Mouse (Mus musculus) midbrain, embryonic 13.5 days (tissue): ENCODE measurements around the gene Cfp. TPM values are rescaled to one million over a fixed set of nuclear protein-coding genes. Genes with fewer than 3 reads are reported as not detected.

Experiments used
- ATAC-seq: fragments of 200-750 bp; cut with Nextera tagmentation; 2 replicates; pipeline ENCODE4 v1.8.0; 2017; ENCODE audit warnings: mild to moderate bottlenecking, moderate TSS enrichment, moderate library complexity
- H3K27ac ChIP-seq: fragments of 300-500 bp; sonication (generic); 2 replicates; pipeline ENCODE4 v1.5.1; 2015; ENCODE audit warnings: inconsistent platforms, mild to moderate bottlenecking, moderate library complexity
- H3K27me3 ChIP-seq: fragments of 300-500 bp; sonication (generic); 2 replicates; pipeline ENCODE4 v1.6.1; 2015; ENCODE audit warnings: mild to moderate bottlenecking, inconsistent platforms
- H3K36me3 ChIP-seq: fragments of 300-500 bp; sonication (generic); 2 replicates; pipeline ENCODE4 v1.6.1; 2015; ENCODE audit warnings: mild to moderate bottlenecking, inconsistent platforms
- H3K4me1 ChIP-seq: fragments of 300-500 bp; sonication (generic); replicated peaks from 2 replicates; pipeline ENCODE4 v1.6.1; 2015; ENCODE audit warnings: inconsistent platforms
- H3K4me2 ChIP-seq: fragments of 300-500 bp; sonication (generic); replicated peaks from 2 replicates; pipeline ENCODE4 v1.6.1; 2015; ENCODE audit warnings: moderate library complexity, mild to moderate bottlenecking, inconsistent platforms
- H3K4me3 ChIP-seq: fragments of 300-500 bp; sonication (generic); replicated peaks from 2 replicates; pipeline ENCODE4 v1.5.1; 2015; ENCODE audit warnings: mild to moderate bottlenecking, inconsistent platforms
- H3K9ac ChIP-seq: fragments of 300-500 bp; sonication (generic); replicated peaks from 2 replicates; pipeline ENCODE4 v1.6.1; 2015; ENCODE audit warnings: mild to moderate bottlenecking, inconsistent platforms
- H3K9me3 ChIP-seq: fragments of 300-500 bp; sonication (generic); 2 replicates; pipeline ENCODE4 v1.6.1; 2016; ENCODE audit warnings: mild to moderate bottlenecking, inconsistent platforms
- WGBS: fragments of 180-500 bp; shearing (Covaris S2); methylation state at CpG from one replicate; pipeline ENCODE4 v1.1.7; 2015; 5-methylcytosine and 5-hydroxymethylcytosine counted together
- polyA plus RNA-seq: library from polyadenylated mRNA; unstranded; fragments of >200 nt; fragmentation: Nextera tagmentation; extraction: Ambion mirVana; gene quantifications from 2 replicates; pipeline ENCODE4 v1.2.1, GENCODE M21; 2015

The Cfp gene
- polyA plus RNA-seq, 1 experiment from 2014 or later, result 7.4 TPM

DNA sequence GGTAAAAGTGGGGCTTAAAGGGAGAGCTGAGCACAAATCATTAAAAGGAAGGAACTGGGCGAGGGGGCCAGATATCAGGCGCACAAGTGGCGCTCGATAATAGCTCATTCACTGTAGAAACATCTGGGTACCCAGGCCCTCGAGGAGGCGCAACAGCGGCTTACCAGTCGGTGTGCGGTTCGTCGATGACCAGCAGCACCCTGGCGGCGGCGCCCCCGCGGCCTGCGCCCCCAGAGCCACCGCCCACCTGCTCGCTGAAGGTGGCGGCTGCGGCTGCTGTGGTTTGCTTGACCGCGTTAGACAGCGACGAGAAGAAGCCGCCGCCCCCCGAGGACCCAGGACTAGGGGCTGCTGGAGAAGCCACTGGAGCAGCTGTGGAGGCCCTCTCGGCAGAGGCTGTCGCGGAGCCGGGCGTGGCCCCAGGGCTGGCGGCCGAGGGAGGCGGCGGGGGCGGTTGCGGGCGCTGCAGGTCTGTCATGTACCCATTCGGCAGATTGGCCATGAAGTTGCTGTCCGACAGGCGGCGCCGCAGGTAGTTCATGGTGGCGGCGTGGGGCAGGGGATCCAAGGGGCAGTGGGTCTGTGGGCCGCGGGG is 11.0 kb downstream of the Cfp start:
- ATAC-seq, result peak; percentile 80
- Histone ChIP-seq H3K4me1 (peaks cover 13% of the 10 kb centered on the region; the same call in 1 of the 2 replicates), H3K9ac (peak overlapping the region; percentile 73), H3K4me3 (peak overlapping the region; percentile 57), H3K4me2 (peak overlapping the region; percentile 61), H3K9me3 (no peaks in the 10 kb centered on the region), H3K36me3 (no peaks in the 10 kb centered on the region), H3K27ac (peak overlapping the region; percentile 65), H3K27me3 (no peaks in the 10 kb centered on the region)
- 27% methylated on average over 49 of the region's 49 CpGs for WGBS

DNA sequence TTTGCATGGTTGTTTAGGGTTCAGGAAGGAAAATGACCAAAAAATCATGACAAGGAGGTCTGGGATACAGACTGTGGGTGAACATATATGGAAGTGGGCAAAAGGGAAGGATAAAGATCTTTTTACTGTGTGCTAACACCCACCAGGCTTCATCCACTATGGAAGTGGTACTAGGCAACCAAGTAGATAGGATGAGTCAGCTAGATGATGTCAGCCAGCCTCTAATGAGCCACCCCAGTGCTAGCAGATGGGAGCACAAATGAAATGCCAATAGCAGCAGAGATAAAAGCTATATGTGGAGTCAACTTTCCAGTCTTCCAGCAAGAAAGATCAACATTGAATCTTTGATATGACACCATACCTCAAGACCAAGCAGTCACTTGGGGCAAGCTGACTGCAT is 16.3 kb downstream of the Cfp start:
- no peak overlapping the region for H3K4me3 ChIP-seq
- no peaks in the 10 kb centered on the region for H3K27me3 ChIP-seq
- no peaks in the 10 kb centered on the region for H3K9me3 ChIP-seq
- ATAC-seq, result no peak
- peaks cover 13% of the 10 kb centered on the region; the same call in 1 of the 2 replicates for H3K4me1 ChIP-seq
- H3K36me3 ChIP-seq, result no peaks in the 10 kb centered on the region
- no peak overlapping the region for H3K4me2 ChIP-seq
- no peak overlapping the region for H3K27ac ChIP-seq
- H3K9ac ChIP-seq, result no peak overlapping the region

DNA sequence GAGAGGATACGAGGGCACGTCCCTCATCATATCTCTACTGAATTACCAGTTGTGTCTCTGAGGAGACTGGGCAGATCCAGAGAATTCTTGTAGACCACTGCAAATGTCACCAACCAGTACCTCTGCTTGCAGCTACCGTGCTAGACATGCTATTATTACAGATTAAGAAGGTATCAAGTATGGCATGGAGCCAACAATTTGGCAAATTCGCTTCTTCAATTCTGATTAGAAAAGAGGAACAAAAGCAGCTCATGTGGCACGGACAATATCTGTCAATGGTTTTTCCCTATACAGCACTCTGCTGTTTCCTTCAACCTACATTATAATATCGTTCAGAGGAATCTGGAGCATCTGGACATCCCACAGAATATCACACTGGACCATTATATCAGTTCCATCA is 17.6 kb downstream of the Cfp start:
- no peak overlapping the region for H3K4me2 ChIP-seq
- WGBS, result 88% methylated on average over 6 of the region's 6 CpGs
- no peaks in the 10 kb centered on the region for H3K9me3 ChIP-seq
- H3K4me1 ChIP-seq, result peaks cover 9% of the 10 kb centered on the region; the same call in 1 of the 2 replicates
- no peak for ATAC-seq
- 0 out of 2 replicates have a peak, but pooled peaks cover 5% of the 10 kb centered on the region for H3K36me3 ChIP-seq
- no peak overlapping the region for H3K27ac ChIP-seq
- H3K9ac ChIP-seq, result no peak overlapping the region
- H3K27me3 ChIP-seq, result no peaks in the 10 kb centered on the region
- H3K4me3 ChIP-seq, result no peak overlapping the region

DNA sequence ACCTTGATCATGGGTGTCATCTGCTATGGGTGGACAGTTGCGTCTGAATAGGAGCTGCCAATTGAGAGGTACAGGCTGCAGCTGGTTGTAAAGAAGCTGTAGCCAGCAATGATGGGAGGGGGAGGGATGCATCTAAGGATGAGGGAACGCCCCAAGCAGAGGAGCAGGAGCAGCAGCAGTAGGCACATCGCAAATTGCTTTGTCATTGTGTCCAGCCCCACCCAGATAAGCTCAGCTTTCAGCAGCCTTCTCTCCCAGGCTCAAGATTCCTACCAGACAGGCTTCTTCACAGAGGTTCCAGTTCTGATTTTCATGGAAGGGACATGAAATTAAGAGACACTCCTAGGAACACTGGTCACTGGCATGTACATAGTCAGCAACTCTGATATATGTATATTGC is 21.3 kb downstream of the Cfp start:
- Histone ChIP-seq H3K27ac (no peak overlapping the region), H3K9me3 (no peaks in the 10 kb centered on the region), H3K4me1 (no peaks in the 10 kb centered on the region), H3K9ac (no peak overlapping the region), H3K36me3 (peaks cover 14% of the 10 kb centered on the region; the same call in 1 of the 2 replicates), H3K4me2 (no peak overlapping the region), H3K27me3 (no peaks in the 10 kb centered on the region), H3K4me3 (no peak overlapping the region)
- ATAC-seq, result no peak
- 35% methylated on average over 3 of the region's 3 CpGs for WGBS

Other genes starting within 250 kb of the Cfp start
- 112 and 128 TPM in 2 replicates for gene Cdk16, start 243.6 kb downstream of the Cfp start, polyA plus RNA-seq
- 100.0 and 101 TPM in 2 replicates for gene Usp11, start 227.6 kb downstream of the Cfp start, polyA plus RNA-seq
- gene Araf, start 133.7 kb downstream of the Cfp start, polyA plus RNA-seq, result 245 and 255 TPM in 2 replicates
- gene Timp1, start 61.4 kb downstream of the Cfp start, polyA plus RNA-seq, result 2.9 and 3.5 TPM in 2 replicates
- gene Syn1, start 10.6 kb downstream of the Cfp start, polyA plus RNA-seq, result 26.5 and 30.8 TPM in 2 replicates
- gene Elk1, start 19.1 kb upstream of the Cfp start, polyA plus RNA-seq, result 20.9 and 23.4 TPM in 2 replicates
- 46.1 and 48.8 TPM in 2 replicates for gene Uxt, start 30.5 kb upstream of the Cfp start, polyA plus RNA-seq
- 9.3 and 11.1 TPM in 2 replicates for gene Zfp182, start 130.8 kb upstream of the Cfp start, polyA plus RNA-seq
- not detected in 2 replicates for gene Spaca5, start 136.9 kb upstream of the Cfp start, polyA plus RNA-seq
- gene Zfp300, start 158.0 kb upstream of the Cfp start, polyA plus RNA-seq, result 3.5 and 4.1 TPM in 2 replicates
- gene Ssxa1, start 184.3 kb upstream of the Cfp start, polyA plus RNA-seq, result not detected in 2 replicates
- gene Gm21876, start 244.1 kb upstream of the Cfp start, polyA plus RNA-seq, result not detected in 2 replicates